Mouse (Mus musculus): ENCODE data around the gene Adarb2. TPM values are rescaled to one million over a fixed set of nuclear protein-coding genes. Genes with fewer than 3 reads are reported as not detected.
A peak's percentile ranks its signal among the peaks of the same experiment; 100 is the strongest.

Gene Adarb2
- total RNA-seq, 1 experiment from 2014 or later: 0.10 TPM

- ATAC-seq (replicated peaks in 1 of 2; ENCODE audit: insufficient read depth in 1 of 2, low FRiP score in 2 of 2, low TSS enrichment in 1 of 2, low read depth in 1 of 2, poor library complexity in 2 of 2, severe bottlenecking in 2 of 2): no peak
These were observed 255.2 kb downstream of the Adarb2 start for GRCm38 (mm10) chr13:8457831-8458230.

GRCm38 (mm10) chr13:8467591-8468366 lies 265.1 kb downstream of the Adarb2 start:
- no peak for ATAC-seq (replicated peaks in 1 of 2; ENCODE audit: insufficient read depth in 1 of 2, low FRiP score in 2 of 2, low TSS enrichment in 1 of 2, low read depth in 1 of 2, poor library complexity in 2 of 2, severe bottlenecking in 2 of 2)

GRCm38 (mm10) chr13:8476237-8476636 lies 273.6 kb downstream of the Adarb2 start:
- no peak for ATAC-seq (replicated peaks in 1 of 2; ENCODE audit: insufficient read depth in 1 of 2, low FRiP score in 2 of 2, low TSS enrichment in 1 of 2, low read depth in 1 of 2, poor library complexity in 2 of 2, severe bottlenecking in 2 of 2)

- ATAC-seq (replicated peaks in 1 of 2; ENCODE audit: insufficient read depth in 1 of 2, low FRiP score in 2 of 2, low TSS enrichment in 1 of 2, low read depth in 1 of 2, poor library complexity in 2 of 2, severe bottlenecking in 2 of 2): no peak
These were observed 276.1 kb downstream of the Adarb2 start for GRCm38 (mm10) chr13:8478731-8479130.

- ATAC-seq (replicated peaks in 1 of 2; ENCODE audit: insufficient read depth in 1 of 2, low FRiP score in 2 of 2, low TSS enrichment in 1 of 2, low read depth in 1 of 2, poor library complexity in 2 of 2, severe bottlenecking in 2 of 2): no peak
These were observed 277.3 kb downstream of the Adarb2 start for GRCm38 (mm10) chr13:8479970-8480369.

- ATAC-seq (replicated peaks in 1 of 2; ENCODE audit: insufficient read depth in 1 of 2, low FRiP score in 2 of 2, low TSS enrichment in 1 of 2, low read depth in 1 of 2, poor library complexity in 2 of 2, severe bottlenecking in 2 of 2): no peak
These were observed 278.7 kb downstream of the Adarb2 start for GRCm38 (mm10) chr13:8481347-8481746.

- ATAC-seq (replicated peaks in 1 of 2; ENCODE audit: insufficient read depth in 1 of 2, low FRiP score in 2 of 2, low TSS enrichment in 1 of 2, low read depth in 1 of 2, poor library complexity in 2 of 2, severe bottlenecking in 2 of 2): peak in 1 of 2 experiments; percentile 71; a peak in 2 of 4 replicates
These were observed 282.1 kb downstream of the Adarb2 start for GRCm38 (mm10) chr13:8484592-8485272.

GRCm38 (mm10) chr13:8487756-8488434 lies 285.2 kb downstream of the Adarb2 start:
- no peak for ATAC-seq (replicated peaks in 1 of 2; ENCODE audit: insufficient read depth in 1 of 2, low FRiP score in 2 of 2, low TSS enrichment in 1 of 2, low read depth in 1 of 2, poor library complexity in 2 of 2, severe bottlenecking in 2 of 2)

GRCm38 (mm10) chr13:8493363-8493762 lies 290.7 kb downstream of the Adarb2 start:
- ATAC-seq (replicated peaks in 1 of 2; ENCODE audit: insufficient read depth in 1 of 2, low FRiP score in 2 of 2, low TSS enrichment in 1 of 2, low read depth in 1 of 2, poor library complexity in 2 of 2, severe bottlenecking in 2 of 2): no peak

GRCm38 (mm10) chr13:8499551-8499950 lies 296.9 kb downstream of the Adarb2 start:
- no peak for ATAC-seq (replicated peaks in 1 of 2; ENCODE audit: insufficient read depth in 1 of 2, low FRiP score in 2 of 2, low TSS enrichment in 1 of 2, low read depth in 1 of 2, poor library complexity in 2 of 2, severe bottlenecking in 2 of 2)

- no peak for ATAC-seq (replicated peaks in 1 of 2; ENCODE audit: insufficient read depth in 1 of 2, low FRiP score in 2 of 2, low TSS enrichment in 1 of 2, low read depth in 1 of 2, poor library complexity in 2 of 2, severe bottlenecking in 2 of 2)
These were observed 308.6 kb downstream of the Adarb2 start for GRCm38 (mm10) chr13:8511069-8511817.

- ATAC-seq (replicated peaks in 1 of 2; ENCODE audit: insufficient read depth in 1 of 2, low FRiP score in 2 of 2, low TSS enrichment in 1 of 2, low read depth in 1 of 2, poor library complexity in 2 of 2, severe bottlenecking in 2 of 2): no peak
These were observed 313.5 kb downstream of the Adarb2 start for GRCm38 (mm10) chr13:8515979-8516715.

- ATAC-seq (replicated peaks in 1 of 2; ENCODE audit: insufficient read depth in 1 of 2, low FRiP score in 2 of 2, low TSS enrichment in 1 of 2, low read depth in 1 of 2, poor library complexity in 2 of 2, severe bottlenecking in 2 of 2): no peak
These were observed 316.5 kb downstream of the Adarb2 start for GRCm38 (mm10) chr13:8519204-8519603.

- ATAC-seq (replicated peaks in 1 of 2; ENCODE audit: insufficient read depth in 1 of 2, low FRiP score in 2 of 2, low TSS enrichment in 1 of 2, low read depth in 1 of 2, poor library complexity in 2 of 2, severe bottlenecking in 2 of 2): no peak
These were observed 323.3 kb downstream of the Adarb2 start for GRCm38 (mm10) chr13:8525748-8526631.

GRCm38 (mm10) chr13:8534265-8535113 lies 331.8 kb downstream of the Adarb2 start:
- no peak for ATAC-seq (replicated peaks in 1 of 2; ENCODE audit: insufficient read depth in 1 of 2, low FRiP score in 2 of 2, low TSS enrichment in 1 of 2, low read depth in 1 of 2, poor library complexity in 2 of 2, severe bottlenecking in 2 of 2)
